Mouse (Mus musculus) kidney, embryonic 14.5 days (tissue): Measurements from ENCODE around the gene Dicer1. TPM values are rescaled to one million over a fixed set of nuclear protein-coding genes. Genes with fewer than 3 reads are reported as not detected.

Source experiments
- ATAC-seq: fragments of 200-750 bp; cut with Nextera tagmentation; 2 replicates; pipeline ENCODE4 v1.8.0; 2017; ENCODE audit warnings: moderate number of reproducible peaks, mild to moderate bottlenecking, moderate TSS enrichment, moderate library complexity; ENCODE audit not compliant: low FRiP score, low TSS enrichment
- H3K27ac ChIP-seq: fragments of 300-500 bp; sonication (generic); 2 replicates; pipeline ENCODE4 v1.5.1; 2014; ENCODE audit warnings: low read depth, mild to moderate bottlenecking, low read length, moderate library complexity, mixed read lengths
- H3K27me3 ChIP-seq: fragments of 300-500 bp; sonication (generic); 2 replicates; pipeline ENCODE4 v1.6.1; 2014; ENCODE audit warnings: mild to moderate bottlenecking, low read length; ENCODE audit not compliant: control insufficient read depth, insufficient read depth
- H3K36me3 ChIP-seq: fragments of 300-500 bp; sonication (generic); 2 replicates; pipeline ENCODE4 v1.6.1; 2014; ENCODE audit warnings: low read length, mixed read lengths; ENCODE audit not compliant: control insufficient read depth, insufficient read depth
- H3K4me1 ChIP-seq: fragments of 300-500 bp; sonication (generic); 2 replicates; pipeline ENCODE4 v1.6.1; 2014; ENCODE audit warnings: low read length, mixed read lengths; ENCODE audit not compliant: control insufficient read depth, insufficient read depth
- H3K4me2 ChIP-seq: fragments of 300-500 bp; sonication (generic); replicated peaks from 2 replicates; pipeline ENCODE4 v1.6.1; 2014; ENCODE audit warnings: low read depth, mild to moderate bottlenecking, low read length
- H3K4me3 ChIP-seq: fragments of 300-500 bp; sonication (generic); 2 replicates; pipeline ENCODE4 v1.5.1; 2014; ENCODE audit warnings: mild to moderate bottlenecking, low read length
- H3K9ac ChIP-seq: fragments of 300-500 bp; sonication (generic); 2 replicates; pipeline ENCODE4 v1.6.1; 2014; ENCODE audit warnings: low read depth, mild to moderate bottlenecking, low read length, moderate library complexity
- H3K9me3 ChIP-seq: fragments of 300-500 bp; sonication (generic); 2 replicates; pipeline ENCODE4 v1.6.1; 2016; ENCODE audit warnings: low read length; ENCODE audit not compliant: control insufficient read depth
- WGBS: fragments of 180-500 bp; shearing (Covaris S2); extraction: QIAGEN DNeasy Blood & Tissue Kit; methylation state at CpG from one replicate; pipeline ENCODE4 v1.1.7; 2014; 5-methylcytosine and 5-hydroxymethylcytosine counted together
- polyA plus RNA-seq: library from polyadenylated mRNA; unstranded; fragments of >200 nt; fragmentation: Nextera tagmentation; extraction: Ambion mirVana; gene quantifications from 2 replicates; pipeline ENCODE4 v1.2.1, GENCODE M21; 2014

The Dicer1 gene
- polyA plus RNA-seq, 1 experiment from 2014 or later: 27.5 TPM

DNA sequence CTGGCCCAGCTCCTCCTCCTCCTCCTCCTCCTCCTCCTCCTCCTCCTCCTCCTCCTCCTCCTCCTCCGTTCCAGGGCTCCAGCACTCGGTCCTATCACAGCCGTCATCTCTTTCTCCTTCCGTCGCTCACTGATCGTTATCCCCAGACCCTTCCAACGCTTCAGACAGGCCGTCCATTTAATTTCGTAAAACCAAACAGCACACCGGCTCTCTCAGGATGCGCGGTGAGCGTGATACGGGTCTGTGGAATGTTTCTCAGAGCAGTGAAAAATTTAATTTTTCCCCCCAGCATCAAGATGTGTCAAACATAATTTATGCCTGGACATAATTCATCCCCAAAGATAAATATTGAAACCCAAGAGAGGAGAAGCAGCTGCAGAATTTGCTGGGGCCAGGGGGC lies 73.3 kb downstream of the Dicer1 start:
- WGBS: 31% methylated on average over 12 of the region's 14 CpGs
- no peaks in the 10 kb centered on the region for H3K27me3 ChIP-seq
- no peak for ATAC-seq
- H3K4me2 ChIP-seq: no peak overlapping the region
- no peak overlapping the region for H3K4me3 ChIP-seq
- no peaks in the 10 kb centered on the region for H3K36me3 ChIP-seq
- H3K27ac ChIP-seq: no peak overlapping the region
- peaks cover 4% of the 10 kb centered on the region; the same call in 1 of the 2 replicates for H3K4me1 ChIP-seq
- no peaks in the 10 kb centered on the region for H3K9me3 ChIP-seq
- H3K9ac ChIP-seq: no peak overlapping the region

DNA sequence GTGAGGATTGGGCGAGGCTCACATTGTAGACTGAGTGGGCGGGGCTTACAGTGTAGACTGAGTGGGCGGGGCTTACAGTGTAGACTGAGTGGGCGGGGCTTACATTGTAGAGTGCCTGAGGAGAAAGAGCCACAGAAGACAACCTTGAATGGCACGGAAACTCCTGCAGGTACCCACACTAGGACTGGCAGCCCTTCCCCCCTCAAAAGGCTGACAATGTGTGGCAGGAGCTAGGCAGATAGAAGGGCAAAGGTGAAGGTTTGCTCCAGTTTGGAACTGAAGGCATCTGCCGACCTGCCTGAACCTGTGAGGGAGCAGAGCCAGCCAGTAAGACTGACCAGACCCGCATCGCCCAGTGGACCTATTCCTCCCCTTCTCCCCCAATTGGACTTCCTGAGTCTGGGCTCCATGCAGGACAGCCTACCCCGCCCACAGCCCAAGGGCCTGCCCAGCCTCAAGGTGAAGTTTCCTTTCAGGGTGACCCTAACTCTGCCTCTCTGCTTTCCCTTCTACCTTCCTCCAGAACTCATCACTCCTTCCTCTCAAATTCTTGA lies 74.3 kb downstream of the Dicer1 start:
- Histone ChIP-seq H3K4me3 (no peak overlapping the region), H3K27ac (no peak overlapping the region), H3K4me1 (peaks cover 4% of the 10 kb centered on the region; the same call in 1 of the 2 replicates), H3K36me3 (no peaks in the 10 kb centered on the region), H3K9ac (no peak overlapping the region), H3K4me2 (no peak overlapping the region), H3K9me3 (no peaks in the 10 kb centered on the region), H3K27me3 (no peaks in the 10 kb centered on the region)
- ATAC-seq: 0 out of 2 replicates have a peak, but pooled peaks have one; percentile 50
- WGBS: 91% methylated on average over 9 of the region's 9 CpGs

DNA sequence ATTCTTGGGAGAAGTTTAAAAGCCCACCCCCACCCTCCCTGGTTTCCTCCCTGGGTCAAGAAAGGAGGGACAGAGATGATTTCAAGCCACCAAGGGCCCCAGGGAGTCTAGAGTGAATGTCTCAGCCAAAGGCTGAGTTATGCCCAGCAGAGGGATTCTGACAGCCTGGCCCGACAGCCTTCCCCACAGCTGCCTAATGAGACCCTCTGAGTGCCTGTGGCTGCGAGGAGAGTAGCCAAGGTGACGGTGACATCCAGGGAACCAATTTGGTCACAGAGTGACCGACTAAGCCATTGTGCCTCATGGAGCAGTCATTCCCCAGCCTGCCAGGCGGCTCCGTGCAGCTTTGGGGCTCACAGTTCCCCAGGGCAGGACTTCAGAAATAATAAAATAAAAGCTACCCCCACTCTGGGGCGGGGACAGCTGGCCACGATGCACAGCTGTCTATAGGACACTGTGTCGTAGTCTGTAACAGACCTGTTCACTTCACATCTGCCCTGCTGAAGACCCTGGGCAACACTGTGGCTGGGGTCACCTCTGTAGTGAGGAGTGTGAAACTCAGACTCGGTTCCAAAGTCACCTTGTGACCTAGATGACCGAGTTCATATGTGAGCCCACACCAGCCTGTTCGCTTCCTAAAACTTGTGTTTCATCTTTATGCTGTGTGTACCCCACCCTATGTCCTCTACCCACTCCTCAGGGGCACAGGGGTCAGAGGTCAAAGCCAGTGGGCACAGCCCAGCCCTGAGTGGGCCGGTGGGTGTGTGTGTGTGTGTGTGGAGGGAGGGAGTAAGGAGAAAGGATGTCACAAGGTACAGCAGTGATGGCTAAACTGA lies 75.0 kb downstream of the Dicer1 start:
- no peaks in the 10 kb centered on the region for H3K36me3 ChIP-seq
- ATAC-seq: peak; percentile 53; the same call in 1 of the 2 replicates
- H3K4me3 ChIP-seq: no peak overlapping the region
- 73% methylated on average over 13 of the region's 13 CpGs for WGBS
- H3K27ac ChIP-seq: no peak overlapping the region
- peaks cover 4% of the 10 kb centered on the region; the same call in 1 of the 2 replicates for H3K4me1 ChIP-seq
- no peak overlapping the region for H3K9ac ChIP-seq
- H3K27me3 ChIP-seq: no peaks in the 10 kb centered on the region
- H3K9me3 ChIP-seq: no peaks in the 10 kb centered on the region
- H3K4me2 ChIP-seq: no peak overlapping the region

DNA sequence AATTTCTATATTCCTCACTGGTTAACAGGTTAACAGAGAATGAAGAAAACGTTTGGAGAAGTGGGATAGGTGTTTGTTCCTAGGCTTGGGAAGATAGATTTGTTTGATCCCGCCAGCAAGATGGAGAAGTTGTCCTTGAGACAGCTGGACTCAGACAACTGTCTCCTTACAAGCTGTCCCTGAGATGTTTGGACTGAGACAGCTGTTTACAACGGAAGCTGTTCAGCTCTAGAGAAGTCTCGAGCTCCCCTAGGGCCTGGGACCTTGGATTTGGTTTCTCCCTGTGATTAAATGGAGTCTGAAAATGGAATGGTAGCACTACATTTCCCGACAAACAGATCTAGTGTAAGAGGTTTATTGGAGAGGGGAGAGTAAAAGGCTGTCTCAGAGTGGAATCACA lies 78.8 kb downstream of the Dicer1 start:
- Histone ChIP-seq H3K27ac (no peak overlapping the region), H3K4me3 (no peak overlapping the region), H3K27me3 (no peaks in the 10 kb centered on the region), H3K4me1 (no peaks in the 10 kb centered on the region), H3K4me2 (no peak overlapping the region), H3K9me3 (no peaks in the 10 kb centered on the region), H3K36me3 (no peaks in the 10 kb centered on the region), H3K9ac (no peak overlapping the region)
- WGBS: 57% methylated on average over 5 of the region's 5 CpGs
- no peak for ATAC-seq

DNA sequence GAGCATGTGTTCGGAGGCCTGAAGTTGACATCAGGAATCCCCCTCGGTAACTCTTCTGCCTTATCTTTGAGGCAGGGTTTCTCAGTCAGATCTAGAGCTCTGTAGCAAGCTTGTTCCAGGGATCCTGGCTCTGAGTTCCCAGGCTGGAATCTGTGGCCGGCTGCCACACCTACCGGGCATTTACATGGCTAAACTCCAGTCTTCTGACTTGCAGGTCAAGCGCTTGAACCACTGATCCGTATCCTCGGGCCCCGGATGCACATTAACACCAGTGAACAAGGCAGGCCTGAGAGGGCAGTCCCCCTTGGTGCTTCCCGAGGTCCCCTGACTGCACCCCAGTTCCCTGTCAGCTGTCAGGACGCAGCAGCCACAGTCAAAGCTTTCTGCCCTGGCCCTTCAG lies 79.3 kb downstream of the Dicer1 start:
- WGBS: 44% methylated on average over 10 of the region's 10 CpGs
- no peak for ATAC-seq

DNA sequence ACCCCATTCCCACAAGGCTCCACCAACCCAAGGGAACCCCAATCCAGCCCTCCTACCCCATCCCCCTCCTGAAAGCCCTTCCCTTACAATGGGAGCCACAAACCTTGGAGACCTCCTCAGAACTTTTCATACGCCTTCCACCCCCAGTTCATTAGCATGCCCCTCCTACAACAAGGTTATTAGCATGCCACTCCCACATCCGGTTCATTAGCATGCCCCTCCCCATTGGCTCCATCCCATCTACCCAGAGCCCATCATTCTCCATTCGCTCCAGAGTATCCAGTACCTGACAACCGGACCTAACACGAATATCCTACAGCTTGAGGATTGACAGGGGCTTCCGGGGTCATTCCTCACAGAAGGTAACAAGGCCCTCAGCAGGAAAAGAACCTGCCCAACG lies 83.9 kb downstream of the Dicer1 start:
- no peaks in the 10 kb centered on the region; the same call in 1 of the 2 replicates for H3K4me1 ChIP-seq
- WGBS: 77% methylated on average over 7 of the region's 7 CpGs
- no peak overlapping the region for H3K4me2 ChIP-seq
- no peaks in the 10 kb centered on the region for H3K36me3 ChIP-seq
- H3K27me3 ChIP-seq: no peaks in the 10 kb centered on the region
- no peak overlapping the region for H3K27ac ChIP-seq
- H3K9ac ChIP-seq: no peak overlapping the region
- H3K4me3 ChIP-seq: no peak overlapping the region
- no peak for ATAC-seq
- no peaks in the 10 kb centered on the region for H3K9me3 ChIP-seq

More for the DNA sequence above, 79.3 kb downstream of the Dicer1 start:
- H3K4me2 ChIP-seq: no peak overlapping the region
- no peaks in the 10 kb centered on the region for H3K4me1 ChIP-seq
- no peak overlapping the region for H3K27ac ChIP-seq
- H3K4me3 ChIP-seq: no peak overlapping the region
- no peak overlapping the region for H3K9ac ChIP-seq
- no peaks in the 10 kb centered on the region for H3K36me3 ChIP-seq
- H3K27me3 ChIP-seq: no peaks in the 10 kb centered on the region
- H3K9me3 ChIP-seq: no peaks in the 10 kb centered on the region

DNA sequence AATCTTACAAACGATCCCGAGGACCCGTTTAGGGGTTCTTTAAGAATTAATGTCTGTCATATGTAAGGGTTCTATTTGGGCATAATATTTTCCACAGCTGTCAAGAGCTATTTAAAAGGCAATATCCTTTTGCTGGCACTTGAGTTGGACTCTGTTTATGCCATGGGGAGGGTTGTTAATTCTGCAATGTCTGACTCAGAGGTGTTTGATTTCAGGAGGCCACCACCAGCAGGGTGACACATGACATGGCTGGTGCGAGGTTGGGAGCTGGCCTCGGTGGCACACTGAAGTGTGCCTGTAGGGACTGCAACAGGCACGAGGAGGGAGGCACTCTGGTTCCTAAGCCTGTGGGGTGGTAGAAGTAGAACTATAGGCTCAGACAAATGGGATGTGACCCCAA lies 85.8 kb downstream of the Dicer1 start:
- ATAC-seq: no peak; the same call in 1 of the 2 replicates
- H3K9me3 ChIP-seq: no peaks in the 10 kb centered on the region
- H3K9ac ChIP-seq: no peak overlapping the region
- H3K27ac ChIP-seq: no peak overlapping the region
- H3K4me3 ChIP-seq: no peak overlapping the region
- no peaks in the 10 kb centered on the region for H3K36me3 ChIP-seq
- H3K27me3 ChIP-seq: no peaks in the 10 kb centered on the region
- no peak overlapping the region for H3K4me2 ChIP-seq
- no peaks in the 10 kb centered on the region; the same call in 1 of the 2 replicates for H3K4me1 ChIP-seq
- 27% methylated on average over 6 of the region's 6 CpGs for WGBS

DNA sequence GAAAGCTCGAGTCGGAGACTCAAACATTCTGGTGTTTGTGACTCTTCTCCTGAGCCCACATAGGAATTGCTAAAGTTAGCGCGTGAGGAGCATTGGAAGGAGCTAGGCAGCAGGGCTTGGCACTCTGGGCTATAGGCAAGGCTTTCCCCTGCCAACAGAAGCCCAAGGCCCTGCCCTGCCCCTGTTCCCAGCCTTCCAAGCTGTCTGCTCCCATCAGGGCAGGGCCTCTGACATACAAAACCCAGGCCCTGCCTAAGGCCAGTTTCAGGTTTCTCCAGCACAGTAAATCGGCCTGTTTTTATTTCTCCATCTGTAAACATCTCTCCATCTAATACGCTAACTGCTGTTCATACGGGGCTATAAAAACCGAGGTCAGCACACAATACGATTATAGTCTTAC lies 86.2 kb downstream of the Dicer1 start:
- 51% methylated on average over 9 of the region's 9 CpGs for WGBS
- Histone ChIP-seq H3K27ac (no peak overlapping the region), H3K4me2 (no peak overlapping the region), H3K36me3 (no peaks in the 10 kb centered on the region), H3K9me3 (no peaks in the 10 kb centered on the region), H3K27me3 (no peaks in the 10 kb centered on the region), H3K4me3 (no peak overlapping the region), H3K4me1 (no peaks in the 10 kb centered on the region; the same call in 1 of the 2 replicates), H3K9ac (no peak overlapping the region)
- ATAC-seq: no peak

DNA sequence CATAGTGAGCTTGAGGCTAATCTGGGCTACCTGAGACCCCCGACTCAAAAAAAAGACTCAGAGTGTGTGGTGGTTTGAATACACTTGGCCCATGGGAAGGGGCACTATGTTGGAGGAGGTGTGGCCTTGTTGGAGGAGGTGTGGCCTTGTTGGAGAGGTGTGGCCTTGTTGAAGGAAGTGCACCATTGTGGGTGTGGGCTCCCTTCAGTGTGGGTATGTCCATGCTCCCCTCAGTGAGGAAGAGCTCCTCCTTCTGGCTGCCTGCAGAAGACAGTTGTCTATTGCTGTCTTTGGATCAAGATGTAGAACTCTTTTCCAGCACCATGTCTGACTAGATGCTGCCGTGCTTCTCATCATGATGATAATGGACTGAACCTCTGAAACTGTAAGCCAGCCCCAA lies 95.6 kb downstream of the Dicer1 start:
- 84% methylated on average over 2 of the region's 2 CpGs for WGBS
- H3K4me3 ChIP-seq: no peak overlapping the region
- H3K4me2 ChIP-seq: no peak overlapping the region
- H3K27me3 ChIP-seq: no peaks in the 10 kb centered on the region
- no peaks in the 10 kb centered on the region for H3K36me3 ChIP-seq
- H3K9me3 ChIP-seq: peaks cover 2% of the 10 kb centered on the region; the same call in 1 of the 2 replicates
- no peak for ATAC-seq
- no peak overlapping the region for H3K27ac ChIP-seq
- 0 out of 2 replicates have a peak, but pooled peaks cover 1% of the 10 kb centered on the region for H3K4me1 ChIP-seq
- no peak overlapping the region for H3K9ac ChIP-seq
